Mouse (Mus musculus) ovary, adult 10 weeks (tissue): Measurements from ENCODE around the gene Pard6a. TPM values are rescaled to one million over a fixed set of nuclear protein-coding genes. Genes with fewer than 3 reads are reported as not detected.

ENCODE experiments used
- polyA plus RNA-seq: library from polyadenylated mRNA; stranded (reverse); fragments of 350-450 nt; fragmentation: Illumina TruSeq; extraction: RNeasy Lipid Tissue Mini Kit (QIAGEN cat#74804); gene quantifications from one replicate; pipeline ENCODE4 v1.2.3, GENCODE M21; 2014

The Pard6a gene
- polyA plus RNA-seq, result not detected

DNA sequence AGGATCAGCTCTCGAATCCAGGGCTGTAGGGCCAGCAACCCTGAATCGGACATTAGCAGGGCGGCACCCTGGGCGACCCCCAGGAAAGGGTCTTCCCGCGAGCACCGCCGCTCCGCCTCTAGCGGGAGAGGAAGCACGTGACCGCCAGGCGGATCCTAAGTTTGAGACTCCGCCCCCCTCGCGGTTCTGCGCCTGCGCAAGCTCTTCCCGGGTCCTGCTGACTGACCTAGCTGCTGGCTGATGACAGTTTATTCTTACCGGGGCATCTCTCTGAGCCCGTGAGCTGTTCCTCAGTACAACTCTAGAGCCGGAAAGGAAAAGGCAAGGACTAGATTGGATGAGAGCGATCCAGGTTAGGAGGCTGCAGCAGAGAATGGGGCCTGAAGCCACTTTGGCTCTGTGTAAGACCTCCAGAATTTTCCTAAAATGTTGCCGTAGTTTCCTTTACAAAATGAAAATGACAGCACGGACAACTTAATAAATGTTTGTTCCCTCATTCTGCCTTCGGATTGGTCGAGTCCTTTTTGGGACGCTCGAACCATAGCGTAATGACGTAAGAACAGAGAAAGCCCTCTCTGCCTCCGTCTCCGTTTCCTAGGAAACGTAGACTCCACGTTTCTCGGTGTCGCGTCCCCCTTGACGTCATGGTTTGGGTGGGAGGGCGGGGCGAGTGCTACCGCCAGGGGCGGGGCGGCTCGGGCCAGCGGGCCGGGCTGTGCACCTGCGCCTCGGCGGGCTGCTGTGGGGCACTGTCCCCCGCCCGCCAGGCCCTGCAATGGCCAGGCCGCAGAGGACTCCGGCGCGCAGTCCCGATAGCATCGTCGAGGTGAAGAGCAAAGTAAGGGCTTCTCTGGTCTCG, at the start of gene Pard6a, which contains the start of gene Acd:
Gene Pard6a (plus strand): TSS at position 183 of the 859 bp plus-strand sequence.
Gene Acd (minus strand): TSS at position 137 of the 859 bp plus-strand sequence.

DNA sequence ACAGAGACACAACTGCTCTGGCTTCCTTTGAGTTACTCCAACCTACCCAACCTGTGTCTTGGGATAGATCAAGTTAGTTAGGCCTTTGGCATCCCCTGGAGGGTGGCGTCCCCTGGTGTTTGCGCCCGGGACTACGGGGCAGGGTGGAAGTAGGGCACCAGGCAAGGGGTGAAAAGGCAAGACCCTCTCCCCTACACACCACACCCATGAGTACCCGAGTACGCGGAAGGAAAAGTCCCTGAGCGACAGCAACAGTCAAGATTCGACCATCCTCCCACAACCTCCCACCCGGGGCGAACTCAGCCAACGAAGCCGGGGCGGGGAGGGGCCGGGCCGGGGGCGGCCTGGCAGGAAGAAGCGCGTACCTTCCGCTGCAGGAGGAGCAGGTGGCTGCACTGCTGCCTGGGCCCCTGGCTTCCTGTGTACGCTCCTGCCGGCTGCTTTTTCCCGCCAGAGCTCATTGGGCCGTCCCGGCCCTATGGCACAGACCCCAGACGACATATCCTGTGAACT, 15.1 kb upstream of the Pard6a start, which contains the start of gene Carmil2:
Gene Carmil2 (plus strand): TSS at position 479 of the 513 bp plus-strand sequence.

DNA sequence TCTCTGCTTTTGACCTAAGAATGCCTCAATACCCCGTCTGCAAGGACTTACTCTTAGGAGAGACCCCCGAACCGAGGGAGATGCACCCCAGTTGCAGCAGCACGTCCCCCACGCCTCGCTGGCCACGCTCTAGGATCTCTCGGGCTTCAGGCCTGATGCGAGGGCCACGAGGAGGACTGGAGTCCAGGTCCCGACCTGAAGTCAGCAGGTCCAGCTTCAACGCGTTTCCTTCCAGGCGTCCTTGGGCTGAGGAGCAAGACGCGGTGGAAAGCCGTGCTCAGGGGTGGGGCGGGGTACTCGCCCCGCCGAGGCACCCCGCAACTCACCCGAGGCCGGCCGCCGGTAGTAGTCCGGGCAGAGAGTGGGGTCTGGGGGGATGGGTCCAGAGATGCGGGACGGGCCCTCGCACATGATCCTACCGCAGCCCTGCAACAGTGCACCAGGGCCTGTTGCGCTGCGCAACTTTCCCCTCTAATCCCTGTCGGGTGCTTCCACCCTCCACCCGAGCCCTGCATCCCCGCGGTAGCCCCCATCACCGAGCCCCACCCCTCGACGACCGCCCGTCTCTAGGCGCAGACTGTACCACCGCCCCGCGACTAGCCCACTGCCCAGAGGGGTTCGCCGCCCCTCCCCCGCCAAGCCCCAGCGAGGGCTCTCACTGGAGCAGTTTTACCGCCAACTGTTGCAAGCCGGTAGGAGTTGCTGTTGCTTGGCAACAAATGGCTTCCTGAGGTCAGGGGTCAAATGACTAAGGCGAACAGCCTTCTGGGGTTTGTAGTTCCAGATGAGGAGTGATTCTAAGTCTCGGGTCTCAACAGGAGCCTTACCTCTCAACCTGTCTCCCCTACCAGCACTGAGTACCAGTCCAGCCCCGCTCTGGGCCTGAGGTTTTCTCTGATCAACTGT, 6.8 kb downstream of the Pard6a start, which contains the start of the genes 4933405L10Rik and Enkd1:
Gene 4933405L10Rik (plus strand): TSS at position 158 of the 906 bp plus-strand sequence.
Gene Enkd1 (minus strand): TSS at position 713 of the 906 bp plus-strand sequence.

Other genes starting within 250 kb of the Pard6a start
- gene Tppp3, start 229.6 kb upstream of the Pard6a start, polyA plus RNA-seq, result not detected
- 2.0 TPM for gene Zdhhc1, start 204.2 kb upstream of the Pard6a start, polyA plus RNA-seq
- 7.0 TPM for gene Hsd11b2, start 182.4 kb upstream of the Pard6a start, polyA plus RNA-seq
- gene Atp6v0d1, start 135.1 kb upstream of the Pard6a start, polyA plus RNA-seq, result 13.5 TPM
- gene Ripor1, start 95.9 kb upstream of the Pard6a start, polyA plus RNA-seq, result 0.63 TPM
- 134 TPM for gene Ctcf, start 64.6 kb upstream of the Pard6a start, polyA plus RNA-seq
- not detected for gene Agrp, start 63.8 kb upstream of the Pard6a start, polyA plus RNA-seq
- not detected for gene Carmil2, start 14.9 kb upstream of the Pard6a start, polyA plus RNA-seq
- gene Acd, start within 50 bp of the Pard6a start, polyA plus RNA-seq, result 1.3 TPM
- not detected for gene 4933405L10Rik, start 6.5 kb downstream of the Pard6a start, polyA plus RNA-seq
- 0.54 TPM for gene Enkd1, start 7.1 kb downstream of the Pard6a start, polyA plus RNA-seq
- 0.48 TPM for gene Gfod2, start 57.5 kb downstream of the Pard6a start, polyA plus RNA-seq
- 4.8 TPM for gene Ranbp10, start 126.2 kb downstream of the Pard6a start, polyA plus RNA-seq
- gene Tsnaxip1, start 126.6 kb downstream of the Pard6a start, polyA plus RNA-seq, result 2.0 TPM
- gene Cenpt, start 152.1 kb downstream of the Pard6a start, polyA plus RNA-seq, result 0.68 TPM
- 15.2 TPM for gene Thap11, start 154.0 kb downstream of the Pard6a start, polyA plus RNA-seq
- gene Nutf2, start 159.4 kb downstream of the Pard6a start, polyA plus RNA-seq, result 94.3 TPM
- gene Edc4, start 179.7 kb downstream of the Pard6a start, polyA plus RNA-seq, result 2.3 TPM
- gene Nrn1l, start 192.4 kb downstream of the Pard6a start, polyA plus RNA-seq, result not detected
- gene Pskh1, start 199.3 kb downstream of the Pard6a start, polyA plus RNA-seq, result 4.3 TPM
- gene Ctrl, start 232.7 kb downstream of the Pard6a start, polyA plus RNA-seq, result not detected
- gene Psmb10, start 237.3 kb downstream of the Pard6a start, polyA plus RNA-seq, result 0.94 TPM
- gene Lcat, start 242.2 kb downstream of the Pard6a start, polyA plus RNA-seq, result not detected